Mouse (Mus musculus): ENCODE data around the gene Ccdc28b. TPM values are rescaled to one million over a fixed set of nuclear protein-coding genes. Genes with fewer than 3 reads are reported as not detected.

Gene Ccdc28b
- polyA plus RNA-seq, 1 experiment = 14.8 TPM

- peaks cover 14% of the 10 kb centered on the region for H3K36me3 ChIP-seq (ENCODE audit: control insufficient read depth, insufficient read depth)
- H3K79me2 ChIP-seq (ENCODE audit: control insufficient read depth, insufficient read depth) = peaks cover 60% of the 10 kb centered on the region
- peak within 1 kb of the TSS; percentile 83 for H3K4me2 ChIP-seq (ENCODE audit: low read depth)
- H3K4me3 ChIP-seq = peak within 1 kb of the TSS; percentile 89
- H3ac ChIP-seq (ENCODE audit: control insufficient read depth, insufficient read length) = peak within 1 kb of the TSS; percentile 61
- no peaks in the 10 kb centered on the region for H3K27me3 ChIP-seq (ENCODE audit: control insufficient read depth, insufficient read depth, insufficient read length)
- TF ChIP-seq POLR2A (IDR thresholded peaks at IDR 0.05; ENCODE audit: insufficient read length, low read depth) (peak; percentile 94), MYOG (IDR thresholded peaks at IDR 0.05; ENCODE audit: control insufficient read depth in 1 of 3, insufficient read depth in 1 of 3, insufficient read length in 2 of 3, low read depth in 2 of 3) (peak in 2 of 3 experiments; percentile 63 to 73), MYOD1 (IDR thresholded peaks at IDR 0.05; ENCODE audit: control insufficient read depth in 1 of 3, insufficient read length in 2 of 3, low read depth in 2 of 3) (peak in 2 of 3 experiments; percentile 57 to 74), REST (IDR thresholded peaks at IDR 0.05; ENCODE audit: insufficient read depth, insufficient read length) (peak; percentile 18), MAX (IDR thresholded peaks at IDR 0.05; ENCODE audit: low read depth) (no peak), POLR2AphosphoS2 (IDR thresholded peaks at IDR 0.05; ENCODE audit: insufficient read length, low read depth) (peak; percentile 96)
Measured at GRCm38 (mm10) chr4:129600233-129601158, 23.3 kb downstream of the Ccdc28b start, which contains the start of the genes Eif3i and Tmem234. TSS of gene Eif3i (minus strand) at chr4:129600648. TSS of gene Tmem234 (plus strand) at chr4:129600668.

GRCm38 (mm10) chr4:129588865-129589264 lies 34.9 kb downstream of the Ccdc28b start:
- no peak overlapping the region for H3K4me2 ChIP-seq (ENCODE audit: low read depth)
- no peak for TF ChIP-seq REST (IDR thresholded peaks at IDR 0.05; ENCODE audit: insufficient read depth, insufficient read length)
- TF ChIP-seq POLR2A (IDR thresholded peaks at IDR 0.05; ENCODE audit: insufficient read length, low read depth) = no peak
- TF ChIP-seq POLR2AphosphoS2 (IDR thresholded peaks at IDR 0.05; ENCODE audit: insufficient read length, low read depth) = no peak
- no peak for TF ChIP-seq CEBPB (IDR thresholded peaks at IDR 0.05; ENCODE audit: insufficient read depth, poor library complexity, severe bottlenecking)
- no peak for TF ChIP-seq E2F4 (IDR thresholded peaks at IDR 0.05; ENCODE audit: insufficient read depth)
- no peak for TF ChIP-seq MYOG (IDR thresholded peaks at IDR 0.05; ENCODE audit: control insufficient read depth in 1 of 3, insufficient read depth in 1 of 3, insufficient read length in 2 of 3, low read depth in 2 of 3)
- no peak for TF ChIP-seq TCF12 (IDR thresholded peaks at IDR 0.05; ENCODE audit: insufficient read depth, poor library complexity, severe bottlenecking)
- TF ChIP-seq TCF3 (IDR thresholded peaks at IDR 0.05; ENCODE audit: insufficient read length, low read depth) = no peak
- no peak for TF ChIP-seq MAX (IDR thresholded peaks at IDR 0.05; ENCODE audit: low read depth)
- TF ChIP-seq SRF (IDR thresholded peaks at IDR 0.05; ENCODE audit: control insufficient read depth, insufficient read length, low read depth) = no peak
- no peak for TF ChIP-seq MYOD1 (IDR thresholded peaks at IDR 0.05; ENCODE audit: control insufficient read depth in 1 of 3, insufficient read length in 2 of 3, low read depth in 2 of 3)
- no peak for TF ChIP-seq USF1 (IDR thresholded peaks at IDR 0.05; ENCODE audit: low read depth)
- peaks cover 13% of the 10 kb centered on the region for H3K36me3 ChIP-seq (ENCODE audit: control insufficient read depth, insufficient read depth)
- no peaks in the 10 kb centered on the region for H3K27me3 ChIP-seq (ENCODE audit: control insufficient read depth, insufficient read depth, insufficient read length)
- no peak overlapping the region for H3ac ChIP-seq (ENCODE audit: control insufficient read depth, insufficient read length)
- no peaks in the 10 kb centered on the region for H3K79me2 ChIP-seq (ENCODE audit: control insufficient read depth, insufficient read depth)
- H3K4me3 ChIP-seq = no peak overlapping the region

GRCm38 (mm10) chr4:129586943-129587342 lies 36.8 kb downstream of the Ccdc28b start:
- H3K36me3 ChIP-seq (ENCODE audit: control insufficient read depth, insufficient read depth) = peaks cover 9% of the 10 kb centered on the region
- no peaks in the 10 kb centered on the region for H3K27me3 ChIP-seq (ENCODE audit: control insufficient read depth, insufficient read depth, insufficient read length)
- H3K4me3 ChIP-seq = no peak overlapping the region
- H3K79me2 ChIP-seq (ENCODE audit: control insufficient read depth, insufficient read depth) = no peaks in the 10 kb centered on the region
- no peak for TF ChIP-seq POLR2A (IDR thresholded peaks at IDR 0.05; ENCODE audit: insufficient read length, low read depth)
- no peak for TF ChIP-seq E2F4 (IDR thresholded peaks at IDR 0.05; ENCODE audit: insufficient read depth)
- no peak for TF ChIP-seq CEBPB (IDR thresholded peaks at IDR 0.05; ENCODE audit: insufficient read depth, poor library complexity, severe bottlenecking)
- TF ChIP-seq SRF (IDR thresholded peaks at IDR 0.05; ENCODE audit: control insufficient read depth, insufficient read length, low read depth) = no peak
- no peak for TF ChIP-seq MAX (IDR thresholded peaks at IDR 0.05; ENCODE audit: low read depth)
- no peak for TF ChIP-seq USF1 (IDR thresholded peaks at IDR 0.05; ENCODE audit: low read depth)
- no peak for TF ChIP-seq TCF3 (IDR thresholded peaks at IDR 0.05; ENCODE audit: insufficient read length, low read depth)
- TF ChIP-seq MYOG (IDR thresholded peaks at IDR 0.05; ENCODE audit: control insufficient read depth in 1 of 3, insufficient read depth in 1 of 3, insufficient read length in 2 of 3, low read depth in 2 of 3) = no peak
- no peak for TF ChIP-seq REST (IDR thresholded peaks at IDR 0.05; ENCODE audit: insufficient read depth, insufficient read length)
- no peak for TF ChIP-seq MYOD1 (IDR thresholded peaks at IDR 0.05; ENCODE audit: control insufficient read depth in 1 of 3, insufficient read length in 2 of 3, low read depth in 2 of 3)
- TF ChIP-seq TCF12 (IDR thresholded peaks at IDR 0.05; ENCODE audit: insufficient read depth, poor library complexity, severe bottlenecking) = no peak
- no peak overlapping the region for H3ac ChIP-seq (ENCODE audit: control insufficient read depth, insufficient read length)
- H3K4me2 ChIP-seq (ENCODE audit: low read depth) = no peak overlapping the region

- Histone ChIP-seq H3K27me3 (ENCODE audit: control insufficient read depth, insufficient read depth, insufficient read length) (no peaks in the 10 kb centered on the region), H3K36me3 (ENCODE audit: control insufficient read depth, insufficient read depth) (peaks cover 3% of the 10 kb centered on the region), H3K79me2 (ENCODE audit: control insufficient read depth, insufficient read depth) (no peaks in the 10 kb centered on the region), H3K4me3 (no peak overlapping the region), H3K4me2 (ENCODE audit: low read depth) (no peak overlapping the region), H3ac (ENCODE audit: control insufficient read depth, insufficient read length) (no peak overlapping the region)
- TF ChIP-seq SRF (IDR thresholded peaks at IDR 0.05; ENCODE audit: control insufficient read depth, insufficient read length, low read depth) (no peak), POLR2AphosphoS2 (IDR thresholded peaks at IDR 0.05; ENCODE audit: insufficient read length, low read depth) (no peak), TCF3 (IDR thresholded peaks at IDR 0.05; ENCODE audit: insufficient read length, low read depth) (no peak), POLR2A (IDR thresholded peaks at IDR 0.05; ENCODE audit: insufficient read length, low read depth) (no peak), E2F4 (IDR thresholded peaks at IDR 0.05; ENCODE audit: insufficient read depth) (no peak), USF1 (IDR thresholded peaks at IDR 0.05; ENCODE audit: low read depth) (no peak), TCF12 (IDR thresholded peaks at IDR 0.05; ENCODE audit: insufficient read depth, poor library complexity, severe bottlenecking) (no peak), MYOG (IDR thresholded peaks at IDR 0.05; ENCODE audit: control insufficient read depth in 1 of 3, insufficient read depth in 1 of 3, insufficient read length in 2 of 3, low read depth in 2 of 3) (no peak), CEBPB (IDR thresholded peaks at IDR 0.05; ENCODE audit: insufficient read depth, poor library complexity, severe bottlenecking) (no peak), MAX (IDR thresholded peaks at IDR 0.05; ENCODE audit: low read depth) (no peak), REST (IDR thresholded peaks at IDR 0.05; ENCODE audit: insufficient read depth, insufficient read length) (no peak), MYOD1 (IDR thresholded peaks at IDR 0.05; ENCODE audit: control insufficient read depth in 1 of 3, insufficient read length in 2 of 3, low read depth in 2 of 3) (no peak)
Measured at GRCm38 (mm10) chr4:129585773-129586172, 38.0 kb downstream of the Ccdc28b start.

Measured in myocyte (in vitro differentiated cells).